Mouse (Mus musculus): ENCODE results near the gene Grin2b.

GRCm38 (mm10) chr6:136165443-136166077, 7.8 kb downstream of the Grin2b start:
- TF ChIP-seq CTCF (IDR thresholded peaks at IDR 0.05; ENCODE audit: low read depth, low read length) (no peak), POLR2A (IDR thresholded peaks at IDR 0.05; ENCODE audit: extremely low read depth, insufficient read depth, low read length) (no peak)
